Mouse (Mus musculus) heart, adult 10 weeks (tissue): ENCODE measurements around the gene Ssxb1. TPM values are rescaled to one million over a fixed set of nuclear protein-coding genes. Genes with fewer than 3 reads are reported as not detected.

Source experiments
- polyA plus RNA-seq: library from polyadenylated mRNA; stranded (reverse); fragments of 350-450 nt; fragmentation: Illumina TruSeq; extraction: RNeasy Lipid Tissue Mini Kit (QIAGEN cat#74804); gene quantifications from one replicate; pipeline ENCODE4 v1.2.3, GENCODE M21; 2014; ENCODE audit warnings: low read depth, low replicate concordance

The Ssxb1 gene
- not detected for polyA plus RNA-seq

DNA sequence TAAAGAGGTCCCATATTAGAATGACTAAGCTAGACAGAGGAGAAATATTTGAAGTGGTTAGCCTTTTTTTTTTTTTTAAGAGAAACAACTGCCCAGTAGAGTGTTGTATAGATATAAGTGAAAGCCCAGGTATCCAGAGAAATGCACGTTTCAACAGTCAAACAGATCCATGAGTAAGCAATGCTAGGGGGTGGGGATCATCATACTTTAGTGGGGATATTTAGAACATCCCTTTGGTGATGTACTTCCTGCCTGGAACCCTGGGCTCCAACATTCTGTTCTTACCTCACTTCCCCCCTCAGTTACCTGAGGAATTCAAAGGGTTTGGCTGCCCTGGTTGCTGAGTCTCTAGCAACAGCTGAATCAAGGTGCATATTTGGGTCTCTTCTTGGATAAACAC lies at the start of gene Ssxb1:
Ssxb1 (plus strand) TSS at position 301 of the 400 bp plus-strand sequence.

DNA sequence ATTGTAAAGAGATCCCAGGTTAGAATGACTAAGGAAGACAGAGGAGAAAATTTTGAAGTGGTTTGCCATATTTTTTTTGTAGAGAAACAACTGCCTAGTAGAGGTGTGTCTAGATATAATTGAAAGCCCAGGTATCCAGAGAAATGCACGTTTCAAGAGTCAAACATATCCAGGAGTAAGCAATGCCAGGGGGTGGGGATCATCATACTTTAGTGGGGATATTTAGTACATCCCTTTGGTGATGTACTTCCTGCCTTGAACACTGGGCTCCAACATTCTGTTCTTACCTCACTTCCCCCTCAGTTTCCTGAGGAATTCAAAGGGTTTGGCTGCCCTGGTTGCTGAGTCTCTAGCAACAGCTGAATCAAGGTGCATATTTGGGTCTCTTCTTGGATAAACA lies 46.4 kb upstream of the Ssxb1 start, which contains the start of gene Ssxb9:
Ssxb9 (plus strand) TSS at position 301 of the 400 bp plus-strand sequence.

DNA sequence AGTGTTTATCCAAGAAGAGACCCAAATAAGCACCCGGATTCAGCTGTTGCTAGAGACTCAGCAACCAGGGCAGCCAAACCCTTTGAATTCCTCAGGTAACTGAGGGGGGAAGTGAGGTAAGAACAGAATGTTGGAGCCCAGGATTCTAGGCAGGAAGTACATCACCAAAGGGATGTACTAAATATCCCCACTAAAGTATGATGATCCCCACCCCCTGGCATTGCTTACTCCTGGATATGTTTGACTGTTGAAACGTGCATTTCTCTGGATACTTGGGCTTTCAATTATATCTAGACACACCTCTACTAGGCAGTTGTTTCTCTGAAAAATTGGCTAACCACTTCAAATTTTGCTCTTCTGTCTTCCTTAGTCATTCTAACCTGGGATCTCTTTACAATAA lies 48.5 kb downstream of the Ssxb1 start, which contains the start of gene Ssxb2:
Ssxb2 (minus strand) TSS at position 101 of the 400 bp plus-strand sequence.

Other genes with a start within 250 kb of the Ssxb1 start
- 3.8 TPM for gene Tbc1d25, start 237.1 kb upstream of the Ssxb1 start, polyA plus RNA-seq
- 18.6 TPM for gene Ebp, start 219.8 kb upstream of the Ssxb1 start, polyA plus RNA-seq
- 4.7 TPM for gene Porcn, start 206.8 kb upstream of the Ssxb1 start, polyA plus RNA-seq
- gene Ftsj1, start 160.9 kb upstream of the Ssxb1 start, polyA plus RNA-seq: 12.9 TPM
- gene Slc38a5, start 142.2 kb upstream of the Ssxb1 start, polyA plus RNA-seq: not detected
- not detected for gene Ssxb10, start 85.9 kb upstream of the Ssxb1 start, polyA plus RNA-seq
- not detected for gene Ssxb9, start 46.3 kb upstream of the Ssxb1 start, polyA plus RNA-seq
- gene Ssxb2, start 48.4 kb downstream of the Ssxb1 start, polyA plus RNA-seq: not detected
- gene Gm14459, start 111.6 kb downstream of the Ssxb1 start, polyA plus RNA-seq: not detected
- not detected for gene Ssxb6, start 134.9 kb downstream of the Ssxb1 start, polyA plus RNA-seq
- not detected for gene Ssxb3, start 178.5 kb downstream of the Ssxb1 start, polyA plus RNA-seq